19 mouse cellular contexts compared by ENCODE assay signal in the genomic region with DNA sequence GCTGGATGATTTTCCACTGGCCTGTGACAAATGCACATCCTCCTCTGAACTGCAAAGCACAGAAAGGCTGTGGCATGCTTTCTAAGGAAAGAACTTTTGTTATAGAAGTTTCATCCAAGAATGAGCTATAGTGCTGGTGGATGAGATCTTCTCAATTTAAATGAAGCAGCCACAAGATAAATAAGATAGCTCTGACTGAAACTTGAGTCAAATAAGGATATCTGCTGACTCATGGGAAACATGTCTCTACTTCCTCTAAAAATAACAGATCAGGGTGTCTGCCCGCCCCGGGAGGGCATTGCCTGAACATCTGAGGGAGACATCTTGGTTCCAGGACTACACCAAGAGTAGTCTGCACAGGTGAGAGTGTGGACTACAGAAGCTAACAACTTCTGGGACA. TPM values are rescaled to one million over a fixed set of nuclear protein-coding genes. Genes with fewer than 3 reads are reported as not detected.
"Had no signal": no experiment of that assay in that cellular context is flagged by ENCODE, and none has a peak within 500 bp of the region (broad histone marks: within the 10 kb centered on the region; RNA-seq: fewer than 3 reads in every experiment).

No protein-coding gene starts in this region.

- H3K36me3 ChIP-seq: midbrain, embryonic 10.5 days; midbrain, embryonic 12.5 days; neural tube, embryonic 13.5 days; neural tube, embryonic 15.5 days had no signal

- H3K4me1 ChIP-seq: midbrain, embryonic 10.5 days; midbrain, embryonic 12.5 days; neural tube, embryonic 13.5 days; neural tube, embryonic 15.5 days had no signal

- H3K9ac ChIP-seq: lung, embryonic 14.5 days; midbrain, embryonic 12.5 days; neural tube, embryonic 13.5 days; neural tube, embryonic 15.5 days had no signal

- H3K9me3 ChIP-seq: midbrain, embryonic 10.5 days; midbrain, embryonic 12.5 days; neural tube, embryonic 13.5 days; neural tube, embryonic 15.5 days had no signal

- H3K4me3 ChIP-seq: midbrain, embryonic 10.5 days; midbrain, embryonic 12.5 days; myocyte; neural tube, embryonic 13.5 days; neural tube, embryonic 15.5 days had no signal

- H3K27me3 ChIP-seq: midbrain, embryonic 12.5 days; neural tube, embryonic 13.5 days; neural tube, embryonic 15.5 days had no signal

- H3K27ac ChIP-seq: midbrain, embryonic 10.5 days; midbrain, embryonic 12.5 days; neural tube, embryonic 13.5 days; neural tube, embryonic 15.5 days had no signal

- DNase-seq: lung, adult 18-20 months; lung, embryonic 14.5 days; lung, postnatal 10 days; lung, postnatal 4 days; midbrain, embryonic 14.5 days; retina, postnatal 1 day; right cerebral cortex, postnatal 14 days; spleen, adult 18-20 months; thymus, adult 18-20 months; thymus, postnatal 25 days; thymus, postnatal 4 days had no signal

RNA-seq across cellular contexts. Expression of gene St6gal2, which starts 28.7 kb away (rescaled TPM):
- total RNA-seq: megakaryocyte, adult 5-6 weeks; megakaryocyte-erythroid progenitor cell, adult 5-6 weeks had no signal
- polyA plus RNA-seq: liver, embryonic 16.5 days; myocyte had no signal
